Mouse (Mus musculus) liver, embryonic 11.5 days (tissue): Measurements from ENCODE around the gene Mboat7. TPM values are rescaled to one million over a fixed set of nuclear protein-coding genes. Genes with fewer than 3 reads are reported as not detected.
"Not testable (repeated sequence)": the region's sequence is repeated elsewhere in the genome, so short reads cannot be mapped to it uniquely, and the experiment has no call there.

Source experiments
- ATAC-seq: fragments of 200-750 bp; cut with Nextera tagmentation; replicated peaks from 2 replicates; pipeline ENCODE4 v1.8.0; 2017; ENCODE audit warnings: moderate number of reproducible peaks, mild to moderate bottlenecking, moderate TSS enrichment, moderate library complexity; ENCODE audit not compliant: low FRiP score
- DNase-seq: peaks from one replicate; pipeline ENCODE4 v3.0.0-alpha.2; 2017; ENCODE audit warnings: low spot score
- H3K27ac ChIP-seq: fragments of 300-500 bp; sonication (generic); 2 replicates; pipeline ENCODE4 v1.5.1; 2014; ENCODE audit warnings: mild to moderate bottlenecking, low read depth, low read length, control low read depth
- H3K27me3 ChIP-seq: fragments of 300-500 bp; sonication (generic); replicated peaks from 2 replicates; pipeline ENCODE4 v1.6.1; 2014; ENCODE audit warnings: low read length, mixed read lengths; ENCODE audit not compliant: control insufficient read depth, insufficient read depth
- H3K36me3 ChIP-seq: fragments of 300-500 bp; sonication (generic); 2 replicates; pipeline ENCODE4 v1.6.1; 2014; ENCODE audit warnings: mild to moderate bottlenecking, low read length, moderate library complexity, mixed read lengths; ENCODE audit not compliant: control insufficient read depth, insufficient read depth
- H3K4me1 ChIP-seq: fragments of 300-500 bp; sonication (generic); replicated peaks from 2 replicates; pipeline ENCODE4 v1.6.1; 2014; ENCODE audit warnings: low read length, mixed read lengths; ENCODE audit not compliant: control insufficient read depth, insufficient read depth
- H3K4me2 ChIP-seq: fragments of 300-500 bp; sonication (generic); 2 replicates; pipeline ENCODE4 v1.6.1; 2014; ENCODE audit warnings: mild to moderate bottlenecking, control low read depth, moderate library complexity
- H3K4me3 ChIP-seq: fragments of 300-500 bp; sonication (generic); 2 replicates; pipeline ENCODE4 v1.5.1; 2014; ENCODE audit warnings: low read depth, low read length, control low read depth
- H3K9ac ChIP-seq: fragments of 300-500 bp; sonication (generic); 2 replicates; pipeline ENCODE4 v1.6.1; 2014; ENCODE audit warnings: low read depth, low read length, control low read depth
- H3K9me3 ChIP-seq: fragments of 300-500 bp; sonication (generic); 2 replicates; pipeline ENCODE4 v1.6.1; 2016; ENCODE audit warnings: low read length, inconsistent platforms, mixed read lengths; ENCODE audit not compliant: control insufficient read depth
- WGBS: fragments of 180-500 bp; shearing (Covaris S2); extraction: QIAGEN DNeasy Blood & Tissue Kit; methylation state at CpG from one replicate; pipeline ENCODE4 v1.1.7; 2014; 5-methylcytosine and 5-hydroxymethylcytosine counted together
- polyA plus RNA-seq: library from polyadenylated mRNA; unstranded; fragments of >200 nt; fragmentation: Nextera tagmentation; extraction: Ambion mirVana; gene quantifications from 2 replicates; pipeline ENCODE4 v1.2.1, GENCODE M21; 2014

Mboat7 gene
- 35.7 and 36.7 TPM in 2 replicates for polyA plus RNA-seq

DNA sequence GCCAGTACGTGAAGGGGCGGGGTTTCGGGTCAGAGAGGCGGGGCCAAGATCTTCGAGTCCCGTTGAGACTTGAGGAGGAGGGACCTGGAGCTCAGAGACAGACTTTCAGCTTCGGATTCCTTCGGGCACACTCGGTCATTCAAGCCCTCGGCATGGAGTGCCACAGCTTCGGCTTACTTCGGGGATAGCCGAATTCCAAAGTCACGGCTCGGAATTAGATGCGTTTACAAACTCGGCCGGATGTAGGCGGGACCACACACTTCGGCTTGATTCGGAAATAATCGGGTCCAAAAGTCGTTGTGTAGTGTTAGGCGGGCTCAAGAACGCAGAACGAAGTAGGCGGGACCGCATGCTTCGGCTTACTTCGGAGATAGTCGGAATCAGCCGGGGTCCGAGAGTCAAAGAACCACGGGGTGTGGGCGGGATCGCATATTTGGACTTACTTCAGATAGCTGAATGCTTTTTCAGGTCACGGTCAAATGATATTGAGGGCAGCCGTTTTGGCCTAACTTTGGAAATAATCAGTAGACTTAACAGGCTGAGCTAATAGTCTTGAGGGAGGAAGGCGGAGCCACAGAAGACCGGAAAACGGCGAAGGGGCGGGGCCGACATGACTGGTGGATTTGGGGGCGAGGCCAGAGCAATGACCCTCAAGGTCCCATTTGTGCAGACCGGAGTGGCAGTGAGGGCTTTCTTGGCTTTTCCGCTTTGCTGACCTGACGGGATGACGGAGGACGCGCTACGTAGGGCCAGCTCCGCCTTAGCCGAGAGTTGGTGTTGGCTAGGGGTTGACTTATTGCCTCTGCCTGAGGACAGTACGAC is at the start of gene Mboat7:
Gene Mboat7, minus strand, starts transcription at position 537 of the 822 bp plus-strand sequence.
- H3K4me2 ChIP-seq: peak within 1 kb of the TSS; percentile 98
- peak within 1 kb of the TSS; percentile 76 for H3K4me3 ChIP-seq
- WGBS: under 1% methylated on average over 55 of the region's 55 CpGs
- no peaks in the 10 kb centered on the region for H3K27me3 ChIP-seq
- no peaks in the 10 kb centered on the region for H3K9me3 ChIP-seq
- H3K9ac ChIP-seq: peak within 1 kb of the TSS; percentile 70
- H3K27ac ChIP-seq: peak within 1 kb of the TSS; percentile 95
- DNase-seq (peak; percentile 94), ATAC-seq (peak; percentile 82)
- H3K36me3 ChIP-seq: peaks cover 4% of the 10 kb centered on the region
- peaks cover 12% of the 10 kb centered on the region for H3K4me1 ChIP-seq

DNA sequence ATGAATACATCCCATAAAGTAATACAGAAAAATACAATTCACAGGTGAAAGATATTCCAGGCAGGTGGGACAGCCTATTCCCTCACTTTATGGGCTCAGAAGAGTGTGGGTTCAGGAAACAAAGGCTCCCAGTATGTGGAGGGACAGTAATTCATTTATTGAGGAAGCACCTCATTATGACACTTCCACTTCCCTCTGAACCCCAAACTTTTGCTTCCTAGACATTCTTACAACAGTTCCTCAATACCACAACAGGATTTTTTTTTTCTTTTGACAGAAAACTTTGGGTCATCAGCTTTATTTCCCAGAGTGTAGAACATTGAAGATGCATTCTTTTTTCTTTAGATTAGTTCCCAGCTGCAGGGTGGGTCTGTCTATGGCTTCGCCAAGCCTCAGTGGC is 39.4 kb upstream of the Mboat7 start:
- not testable (repeated sequence) for ATAC-seq, H3K36me3 ChIP-seq, H3K9me3 ChIP-seq, H3K4me1 ChIP-seq, H3K27me3 ChIP-seq, DNase-seq, H3K27ac ChIP-seq, H3K9ac ChIP-seq, H3K4me3 ChIP-seq, H3K4me2 ChIP-seq
- WGBS: no CpG with 5 or more reads among the region's 1 CpGs

DNA sequence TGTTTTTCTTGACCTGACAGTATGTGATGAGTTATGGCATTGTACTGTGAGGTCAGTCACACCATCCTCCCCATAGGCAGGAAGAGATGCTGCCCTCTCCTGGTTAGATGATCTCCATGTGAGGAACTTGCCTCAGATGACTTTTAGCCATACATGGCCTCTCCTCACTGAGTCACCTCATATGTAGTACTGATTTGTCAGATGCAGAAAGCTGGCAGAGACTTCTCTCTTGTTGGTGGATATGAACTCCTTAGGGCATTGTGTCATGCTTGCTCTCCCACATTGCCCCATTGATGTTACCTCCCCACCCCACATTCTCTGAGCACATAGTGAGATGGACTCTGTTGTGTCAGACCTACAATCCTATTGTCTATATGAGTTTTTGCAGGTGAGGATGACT is 32.1 kb upstream of the Mboat7 start:
- H3K9me3 ChIP-seq, H3K27me3 ChIP-seq, H3K27ac ChIP-seq, H3K9ac ChIP-seq, DNase-seq, H3K4me2 ChIP-seq, H3K4me3 ChIP-seq, H3K4me1 ChIP-seq, H3K36me3 ChIP-seq, ATAC-seq: not testable (repeated sequence)

DNA sequence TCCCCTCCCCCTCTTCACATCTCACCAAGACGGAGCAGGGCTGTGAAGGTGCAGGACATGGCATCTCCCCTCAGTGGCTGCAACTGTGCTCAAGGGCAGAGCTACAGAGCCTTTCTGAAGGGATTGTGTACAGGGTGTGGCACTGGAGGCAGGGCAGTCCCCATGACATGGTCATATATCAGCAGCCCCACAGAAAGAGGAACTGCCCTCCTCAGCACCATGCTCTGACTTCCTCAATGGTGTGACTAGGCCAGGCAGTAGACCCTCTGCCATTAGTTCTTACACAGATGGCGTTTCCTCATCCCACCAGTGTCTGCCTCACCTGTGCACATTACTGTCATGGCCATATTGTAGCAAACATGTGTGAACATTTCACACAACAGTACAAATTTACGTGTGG is 26.9 kb upstream of the Mboat7 start, which contains the start of gene Pirb:
Gene Pirb, minus strand, starts transcription at position 124 of the 400 bp plus-strand sequence.
- not testable (repeated sequence) for DNase-seq, H3K9ac ChIP-seq, H3K27ac ChIP-seq, H3K4me3 ChIP-seq, H3K36me3 ChIP-seq, H3K4me2 ChIP-seq, H3K27me3 ChIP-seq, ATAC-seq, H3K9me3 ChIP-seq, H3K4me1 ChIP-seq
- WGBS: 38% methylated on average over 1 of the region's 3 CpGs

DNA sequence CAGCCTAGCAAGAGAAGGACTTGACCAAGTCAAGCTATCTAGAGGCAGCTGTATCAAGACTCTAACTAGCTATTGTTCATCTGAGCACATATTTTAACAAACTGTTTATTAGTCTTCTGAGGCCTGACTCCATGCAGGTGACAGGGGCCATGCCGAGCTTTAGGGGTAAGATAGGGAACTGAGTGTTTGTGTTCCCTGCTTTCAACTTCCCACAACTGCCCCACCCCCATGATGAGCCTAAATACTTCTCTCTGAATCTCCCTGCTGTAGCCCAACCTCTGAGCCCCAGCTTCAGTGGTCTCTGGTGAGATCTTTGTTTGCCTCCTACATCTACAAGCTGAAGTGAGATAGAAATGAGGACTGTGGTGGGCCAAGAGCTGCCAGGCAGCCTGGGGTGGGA is 21.9 kb upstream of the Mboat7 start:
- Histone ChIP-seq H3K27ac (no peak overlapping the region), H3K27me3 (no peaks in the 10 kb centered on the region), H3K36me3 (no peaks in the 10 kb centered on the region), H3K9me3 (no peaks in the 10 kb centered on the region), H3K4me1 (no peaks in the 10 kb centered on the region), H3K4me3 (no peak overlapping the region), H3K4me2 (no peak overlapping the region), H3K9ac (no peak overlapping the region)
- ATAC-seq: no peak
- no peak for DNase-seq
- 15% methylated on average over 1 of the region's 1 CpGs for WGBS

DNA sequence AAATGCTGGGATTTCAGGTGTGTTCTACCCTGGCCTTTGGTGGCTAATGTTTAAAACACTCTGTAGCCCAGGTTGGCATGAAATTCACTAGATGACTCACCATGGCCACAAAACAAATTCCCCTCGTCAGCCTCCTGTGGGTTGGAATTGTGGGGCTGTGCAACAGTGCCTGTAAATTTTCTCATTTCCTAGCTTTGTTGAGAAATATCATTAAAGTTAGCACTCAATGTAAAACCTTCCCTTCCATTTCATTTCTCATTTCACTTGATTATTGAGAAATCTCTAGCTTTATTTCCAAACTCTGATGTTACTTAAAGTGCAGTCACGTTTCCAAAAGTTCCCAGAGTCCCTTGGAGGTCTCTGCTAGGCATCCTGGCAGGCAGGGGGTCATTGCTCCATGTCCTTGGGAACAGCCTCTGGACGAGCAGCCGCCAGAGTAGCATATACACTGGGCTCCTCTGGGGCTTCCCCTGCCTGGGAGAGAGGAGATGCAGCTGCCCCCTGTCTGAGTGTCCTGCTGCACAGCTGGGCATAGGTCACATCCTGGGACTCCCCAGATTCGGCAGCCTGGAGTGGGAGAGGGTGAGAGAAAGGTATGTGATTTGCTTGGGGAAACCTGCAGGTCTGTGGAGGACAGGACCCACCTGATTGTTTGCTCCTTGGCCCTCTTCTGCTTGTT is 19.1 kb upstream of the Mboat7 start:
- Histone ChIP-seq H3K36me3 (no peaks in the 10 kb centered on the region), H3K4me1 (no peaks in the 10 kb centered on the region), H3K4me2 (no peak overlapping the region), H3K27me3 (no peaks in the 10 kb centered on the region), H3K9me3 (no peaks in the 10 kb centered on the region), H3K9ac (no peak overlapping the region), H3K4me3 (no peak overlapping the region), H3K27ac (no peak overlapping the region)
- 31% methylated on average over 5 of the region's 5 CpGs for WGBS
- DNase-seq (no peak), ATAC-seq (no peak)

DNA sequence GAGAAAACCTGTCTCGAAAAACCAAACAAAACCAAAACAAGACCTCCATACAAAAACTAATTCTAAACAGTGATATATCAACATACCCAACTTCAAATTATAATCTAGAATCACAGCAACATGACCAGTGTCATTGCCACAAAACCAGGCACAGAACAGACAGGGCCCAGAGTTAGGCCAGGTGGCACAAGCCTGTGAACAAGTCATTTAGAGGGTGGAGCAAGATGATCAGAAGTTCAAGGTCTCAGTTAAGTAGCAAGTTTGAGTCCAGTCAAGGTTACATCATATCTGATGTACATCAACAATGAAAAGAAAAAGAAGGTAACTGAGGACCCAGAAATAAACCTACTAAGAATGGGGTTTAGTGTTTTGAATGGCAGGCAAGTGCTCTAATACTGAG is 15.7 kb upstream of the Mboat7 start:
- DNase-seq: no peak
- no peaks in the 10 kb centered on the region for H3K9me3 ChIP-seq
- 76% methylated on average over 1 of the region's 1 CpGs for WGBS
- H3K4me1 ChIP-seq: peaks cover 7% of the 10 kb centered on the region; the same call in 1 of the 2 replicates
- ATAC-seq: 0 out of 2 replicates have a peak, but pooled peaks have one; percentile 27
- H3K4me3 ChIP-seq: no peak overlapping the region
- no peak overlapping the region for H3K4me2 ChIP-seq
- H3K9ac ChIP-seq: no peak overlapping the region
- H3K27ac ChIP-seq: no peak overlapping the region
- H3K36me3 ChIP-seq: peaks cover 23% of the 10 kb centered on the region
- no peaks in the 10 kb centered on the region for H3K27me3 ChIP-seq

DNA sequence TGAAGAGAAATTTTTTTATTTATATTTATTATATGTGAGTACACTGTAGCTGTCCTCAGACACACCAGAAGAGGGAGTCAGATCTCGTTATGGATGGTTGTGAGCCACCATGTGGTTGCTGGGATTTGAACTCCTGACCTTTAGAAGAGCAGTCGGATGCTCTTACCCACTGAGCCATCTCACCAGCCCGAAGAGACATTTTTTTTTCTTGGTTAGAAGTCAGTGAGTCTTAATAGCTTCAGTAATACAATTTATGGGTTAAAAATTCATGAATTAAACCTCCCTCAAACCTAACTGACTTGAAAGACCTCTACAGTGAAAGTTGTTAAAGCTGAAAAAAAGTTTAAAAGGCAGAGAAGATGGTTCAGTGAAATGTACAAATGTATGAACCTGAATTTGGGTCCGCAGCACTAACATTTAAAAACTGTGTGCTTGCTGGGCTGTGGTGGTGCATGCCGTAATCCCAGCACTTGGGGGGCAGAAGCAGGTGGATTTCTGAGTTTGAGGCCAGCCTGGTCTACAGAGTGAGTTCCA is 15.2 kb upstream of the Mboat7 start:
- not testable (repeated sequence) for H3K27ac ChIP-seq, H3K9me3 ChIP-seq, H3K4me3 ChIP-seq, DNase-seq, H3K4me1 ChIP-seq, H3K27me3 ChIP-seq, H3K4me2 ChIP-seq, H3K9ac ChIP-seq
- ATAC-seq: 0 out of 2 replicates have a peak, but pooled peaks have one; percentile 8
- peaks cover 23% of the 10 kb centered on the region for H3K36me3 ChIP-seq
- 22% methylated on average over 5 of the region's 5 CpGs for WGBS
